Mouse (Mus musculus): ENCODE data around the gene Slc35e3. TPM values are rescaled to one million over a fixed set of nuclear protein-coding genes. Genes with fewer than 3 reads are reported as not detected.

Gene Slc35e3
- polyA plus RNA-seq, 1 experiment from 2014 or later, result 22.2 TPM

DNA sequence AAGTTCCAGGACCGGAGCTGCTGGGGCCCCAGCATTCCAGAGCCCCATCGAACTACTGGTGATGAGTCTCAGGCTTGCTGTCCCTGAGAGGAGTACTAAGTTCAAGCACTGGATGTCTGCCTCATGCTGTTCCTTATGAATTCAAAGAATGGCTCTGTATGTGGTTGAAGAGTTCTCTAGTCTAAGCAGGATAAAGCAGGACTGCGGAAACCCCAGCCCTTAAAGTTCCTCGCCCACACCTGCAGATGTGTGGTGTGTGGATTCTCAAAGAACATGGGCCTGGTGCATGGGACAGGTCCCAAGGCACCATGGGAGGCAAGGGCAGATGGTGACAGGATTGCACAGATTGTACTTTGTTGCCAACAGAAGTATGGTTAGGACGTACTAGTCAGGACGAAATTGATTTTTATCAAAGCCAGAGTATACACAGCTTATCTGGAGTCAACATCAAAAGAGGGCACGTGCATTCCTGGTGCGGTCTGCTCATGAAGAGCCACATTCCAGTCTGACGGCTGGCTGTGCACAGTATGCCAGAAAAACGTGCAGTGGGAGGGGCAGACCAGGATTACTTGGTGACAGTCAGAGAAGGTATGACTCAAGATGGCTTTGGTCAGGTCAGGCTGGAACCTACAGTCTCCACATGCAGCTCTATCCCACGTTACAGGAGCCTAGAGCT, 16.9 kb downstream of the Slc35e3 start:
- H3K36me3 ChIP-seq (replicated peaks; ENCODE audit: control insufficient read depth, insufficient read depth, low read depth, low read length), result no peaks in the 10 kb centered on the region
- 73% methylated on average over 11 of the region's 11 CpGs for WGBS
- no peak for DNase-seq (ENCODE audit: low spot score)
- no peak overlapping the region for H3K27ac ChIP-seq (replicated peaks; ENCODE audit: low read depth, low read length)
- no peak overlapping the region for H3K4me2 ChIP-seq (ENCODE audit: low read depth, low read length)
- H3K9ac ChIP-seq (replicated peaks; ENCODE audit: low read length), result no peak overlapping the region
- H3K4me1 ChIP-seq (ENCODE audit: control insufficient read depth, insufficient read depth, low read length), result no peaks in the 10 kb centered on the region
- no peak for ATAC-seq (replicated peaks; ENCODE audit: insufficient number of reproducible peaks, low FRiP score, low TSS enrichment, low read depth)
- no peaks in the 10 kb centered on the region for H3K27me3 ChIP-seq (ENCODE audit: control insufficient read depth, insufficient read depth, low read length)
- H3K9me3 ChIP-seq (replicated peaks; ENCODE audit: control insufficient read depth, low read length), result no peaks in the 10 kb centered on the region
- no peak overlapping the region for H3K4me3 ChIP-seq (ENCODE audit: low read depth, low read length)

DNA sequence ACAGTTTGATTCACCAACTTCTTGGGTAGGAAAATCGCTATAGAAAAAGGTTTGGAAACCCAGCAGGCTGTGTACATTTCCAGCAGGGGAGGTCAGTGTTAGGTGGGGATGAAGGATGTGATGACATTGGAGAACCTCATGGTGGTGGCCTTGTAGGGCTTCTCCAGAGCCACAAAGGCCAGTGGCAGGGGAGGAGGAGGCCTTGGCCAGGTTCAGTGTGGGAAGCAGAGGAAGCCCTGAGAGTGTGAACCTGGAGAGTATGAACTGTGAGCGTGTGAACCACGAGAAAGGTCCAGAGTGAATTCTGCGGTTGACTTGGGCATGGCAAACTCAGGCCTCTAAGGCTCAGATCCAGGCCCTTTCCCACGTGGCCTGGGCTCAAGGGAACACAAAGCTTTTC, 17.6 kb downstream of the Slc35e3 start:
- H3K9me3 ChIP-seq (replicated peaks; ENCODE audit: control insufficient read depth, low read length), result no peaks in the 10 kb centered on the region
- H3K4me1 ChIP-seq (ENCODE audit: control insufficient read depth, insufficient read depth, low read length), result no peaks in the 10 kb centered on the region
- WGBS, result 81% methylated on average over 5 of the region's 5 CpGs
- no peak overlapping the region for H3K4me3 ChIP-seq (ENCODE audit: low read depth, low read length)
- H3K27ac ChIP-seq (replicated peaks; ENCODE audit: low read depth, low read length), result no peak overlapping the region
- ATAC-seq (replicated peaks; ENCODE audit: insufficient number of reproducible peaks, low FRiP score, low TSS enrichment, low read depth) (no peak), DNase-seq (ENCODE audit: low spot score) (no peak)
- no peak overlapping the region for H3K4me2 ChIP-seq (ENCODE audit: low read depth, low read length)
- no peaks in the 10 kb centered on the region for H3K27me3 ChIP-seq (ENCODE audit: control insufficient read depth, insufficient read depth, low read length)
- H3K9ac ChIP-seq (replicated peaks; ENCODE audit: low read length), result no peak overlapping the region
- H3K36me3 ChIP-seq (replicated peaks; ENCODE audit: control insufficient read depth, insufficient read depth, low read depth, low read length), result no peaks in the 10 kb centered on the region

DNA sequence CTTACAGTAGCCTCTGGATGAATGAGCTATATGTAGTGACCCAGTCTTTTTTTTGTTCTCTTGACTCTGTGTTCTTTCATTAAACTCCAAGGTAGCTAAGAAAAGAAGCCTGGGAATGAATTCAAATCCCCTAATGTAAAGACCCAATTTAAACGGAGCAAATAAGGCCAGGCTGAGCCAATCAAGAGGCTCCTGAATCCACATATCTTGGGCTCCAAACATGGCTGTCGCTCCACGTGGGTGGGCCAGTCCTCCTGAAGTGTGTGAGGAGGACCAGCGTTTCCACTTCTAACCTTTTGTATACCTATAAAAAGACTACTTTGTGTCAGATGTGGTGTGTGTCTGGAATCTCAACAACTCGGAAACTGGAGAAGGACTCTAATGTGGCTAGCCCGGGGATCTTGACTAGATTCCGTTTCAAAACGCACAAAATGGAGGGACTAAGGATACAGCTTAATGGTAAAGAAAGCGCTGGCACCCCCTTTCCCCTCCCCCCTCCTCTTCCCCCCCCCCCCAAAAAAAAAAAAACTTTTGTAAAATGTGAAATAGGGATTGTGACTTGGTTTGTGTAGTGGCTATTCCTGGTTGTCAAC, 18.6 kb downstream of the Slc35e3 start:
- Histone ChIP-seq H3K4me2 (ENCODE audit: low read depth, low read length) (no peak overlapping the region), H3K9ac (replicated peaks; ENCODE audit: low read length) (no peak overlapping the region), H3K27ac (replicated peaks; ENCODE audit: low read depth, low read length) (no peak overlapping the region), H3K27me3 (ENCODE audit: control insufficient read depth, insufficient read depth, low read length) (no peaks in the 10 kb centered on the region), H3K4me3 (ENCODE audit: low read depth, low read length) (no peak overlapping the region), H3K9me3 (replicated peaks; ENCODE audit: control insufficient read depth, low read length) (no peaks in the 10 kb centered on the region), H3K36me3 (replicated peaks; ENCODE audit: control insufficient read depth, insufficient read depth, low read depth, low read length) (no peaks in the 10 kb centered on the region), H3K4me1 (ENCODE audit: control insufficient read depth, insufficient read depth, low read length) (no peaks in the 10 kb centered on the region)
- DNase-seq (ENCODE audit: low spot score) (no peak), ATAC-seq (replicated peaks; ENCODE audit: insufficient number of reproducible peaks, low FRiP score, low TSS enrichment, low read depth) (no peak)
- WGBS, result 83% methylated on average over 9 of the region's 9 CpGs

GRCm38 (mm10) chr10:117726888-117727385, 19.2 kb downstream of the Slc35e3 start:
- no peak overlapping the region for H3K4me2 ChIP-seq (ENCODE audit: low read depth, low read length)
- no peaks in the 10 kb centered on the region for H3K4me1 ChIP-seq (ENCODE audit: control insufficient read depth, insufficient read depth, low read length)
- H3K4me3 ChIP-seq (ENCODE audit: low read depth, low read length), result no peak overlapping the region
- H3K27ac ChIP-seq (replicated peaks; ENCODE audit: low read depth, low read length), result no peak overlapping the region
- no peaks in the 10 kb centered on the region for H3K27me3 ChIP-seq (ENCODE audit: control insufficient read depth, insufficient read depth, low read length)
- no peak overlapping the region for H3K9ac ChIP-seq (replicated peaks; ENCODE audit: low read length)
- WGBS, result 96% methylated on average over 4 of the region's 4 CpGs
- ATAC-seq (replicated peaks; ENCODE audit: insufficient number of reproducible peaks, low FRiP score, low TSS enrichment, low read depth) (no peak), DNase-seq (ENCODE audit: low spot score) (no peak)
- no peaks in the 10 kb centered on the region for H3K36me3 ChIP-seq (replicated peaks; ENCODE audit: control insufficient read depth, insufficient read depth, low read depth, low read length)
- H3K9me3 ChIP-seq (replicated peaks; ENCODE audit: control insufficient read depth, low read length), result no peaks in the 10 kb centered on the region

DNA sequence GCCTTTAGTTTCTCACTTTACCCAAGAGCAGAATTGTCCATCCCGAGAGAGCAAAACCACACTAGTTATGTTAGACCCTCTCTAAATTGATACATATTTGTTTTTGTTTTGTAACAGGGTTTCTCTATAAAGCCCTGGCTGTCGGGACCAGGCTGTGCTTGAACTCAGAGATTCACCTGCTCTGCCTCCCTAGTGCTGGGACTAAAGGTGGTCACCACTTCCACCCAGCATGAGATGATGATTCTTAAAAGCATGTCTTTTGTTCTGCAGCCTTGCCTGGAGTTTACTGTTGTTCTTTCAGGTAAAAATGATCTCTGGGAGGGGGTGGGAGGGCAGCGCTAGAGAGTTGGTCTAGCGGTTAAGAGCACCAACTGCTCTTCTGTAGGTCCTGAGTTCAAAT, 19.8 kb downstream of the Slc35e3 start:
- H3K4me1 ChIP-seq (ENCODE audit: control insufficient read depth, insufficient read depth, low read length), result no peaks in the 10 kb centered on the region
- H3K27ac ChIP-seq (replicated peaks; ENCODE audit: low read depth, low read length), result no peak overlapping the region
- no peaks in the 10 kb centered on the region for H3K9me3 ChIP-seq (replicated peaks; ENCODE audit: control insufficient read depth, low read length)
- ATAC-seq (replicated peaks; ENCODE audit: insufficient number of reproducible peaks, low FRiP score, low TSS enrichment, low read depth) (no peak), DNase-seq (ENCODE audit: low spot score) (no peak)
- H3K27me3 ChIP-seq (ENCODE audit: control insufficient read depth, insufficient read depth, low read length), result no peaks in the 10 kb centered on the region
- H3K4me3 ChIP-seq (ENCODE audit: low read depth, low read length), result no peak overlapping the region
- 93% methylated on average over 4 of the region's 4 CpGs for WGBS
- no peak overlapping the region for H3K4me2 ChIP-seq (ENCODE audit: low read depth, low read length)
- H3K9ac ChIP-seq (replicated peaks; ENCODE audit: low read length), result no peak overlapping the region
- no peaks in the 10 kb centered on the region for H3K36me3 ChIP-seq (replicated peaks; ENCODE audit: control insufficient read depth, insufficient read depth, low read depth, low read length)

- Histone ChIP-seq H3K9ac (replicated peaks; ENCODE audit: low read length) (no peak overlapping the region), H3K27me3 (ENCODE audit: control insufficient read depth, insufficient read depth, low read length) (no peaks in the 10 kb centered on the region), H3K9me3 (replicated peaks; ENCODE audit: control insufficient read depth, low read length) (no peaks in the 10 kb centered on the region), H3K4me3 (ENCODE audit: low read depth, low read length) (no peak overlapping the region), H3K27ac (replicated peaks; ENCODE audit: low read depth, low read length) (no peak overlapping the region), H3K4me1 (ENCODE audit: control insufficient read depth, insufficient read depth, low read length) (no peaks in the 10 kb centered on the region), H3K4me2 (ENCODE audit: low read depth, low read length) (no peak overlapping the region), H3K36me3 (replicated peaks; ENCODE audit: control insufficient read depth, insufficient read depth, low read depth, low read length) (no peaks in the 10 kb centered on the region)
- DNase-seq (ENCODE audit: low spot score) (no peak), ATAC-seq (replicated peaks; ENCODE audit: insufficient number of reproducible peaks, low FRiP score, low TSS enrichment, low read depth) (no peak)
- WGBS, result 73% methylated on average over 7 of the region's 7 CpGs
These were observed 20.5 kb downstream of the Slc35e3 start for GRCm38 (mm10) chr10:117725671-117726070.

DNA sequence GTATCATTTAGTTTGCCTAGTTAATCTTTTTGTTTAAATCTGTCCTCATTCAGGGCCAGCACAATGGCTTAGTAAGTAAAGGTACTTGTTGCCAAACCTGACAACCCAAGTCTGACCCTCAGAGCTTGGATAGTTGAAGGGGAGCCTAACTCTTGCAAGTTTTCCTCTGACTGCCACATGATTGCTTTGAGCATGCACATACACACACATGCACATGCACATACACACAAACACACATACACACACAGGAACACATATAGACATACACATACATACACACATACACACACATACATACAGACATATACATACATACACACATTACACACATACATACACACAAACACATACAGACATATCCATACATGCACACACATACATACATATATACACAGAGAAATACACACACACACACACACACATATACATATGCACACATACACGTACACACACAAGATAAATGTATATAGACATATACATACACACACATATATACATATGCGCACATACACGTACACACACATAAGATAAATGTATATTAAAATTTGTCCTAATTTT, 21.3 kb downstream of the Slc35e3 start:
- Histone ChIP-seq H3K27me3 (ENCODE audit: control insufficient read depth, insufficient read depth, low read length) (no peaks in the 10 kb centered on the region), H3K9me3 (replicated peaks; ENCODE audit: control insufficient read depth, low read length) (no peaks in the 10 kb centered on the region), H3K27ac (replicated peaks; ENCODE audit: low read depth, low read length) (no peak overlapping the region), H3K4me3 (ENCODE audit: low read depth, low read length) (no peak overlapping the region), H3K4me2 (ENCODE audit: low read depth, low read length) (no peak overlapping the region), H3K4me1 (ENCODE audit: control insufficient read depth, insufficient read depth, low read length) (no peaks in the 10 kb centered on the region), H3K36me3 (replicated peaks; ENCODE audit: control insufficient read depth, insufficient read depth, low read depth, low read length) (no peaks in the 10 kb centered on the region), H3K9ac (replicated peaks; ENCODE audit: low read length) (no peak overlapping the region)
- no peak for DNase-seq (ENCODE audit: low spot score)
- 90% methylated on average over 3 of the region's 3 CpGs for WGBS
- no peak for ATAC-seq (replicated peaks; ENCODE audit: insufficient number of reproducible peaks, low FRiP score, low TSS enrichment, low read depth)

GRCm38 (mm10) chr10:117724136-117724718, 21.9 kb downstream of the Slc35e3 start:
- Histone ChIP-seq H3K36me3 (replicated peaks; ENCODE audit: control insufficient read depth, insufficient read depth, low read depth, low read length) (no peaks in the 10 kb centered on the region), H3K27ac (replicated peaks; ENCODE audit: low read depth, low read length) (no peak overlapping the region), H3K4me1 (ENCODE audit: control insufficient read depth, insufficient read depth, low read length) (no peaks in the 10 kb centered on the region), H3K27me3 (ENCODE audit: control insufficient read depth, insufficient read depth, low read length) (no peaks in the 10 kb centered on the region), H3K4me3 (ENCODE audit: low read depth, low read length) (no peak overlapping the region), H3K9ac (replicated peaks; ENCODE audit: low read length) (no peak overlapping the region), H3K9me3 (replicated peaks; ENCODE audit: control insufficient read depth, low read length) (no peaks in the 10 kb centered on the region), H3K4me2 (ENCODE audit: low read depth, low read length) (no peak overlapping the region)
- DNase-seq (ENCODE audit: low spot score) (no peak), ATAC-seq (replicated peaks; ENCODE audit: insufficient number of reproducible peaks, low FRiP score, low TSS enrichment, low read depth) (no peak)
- 79% methylated on average over 5 of the region's 5 CpGs for WGBS

Data from embryonic facial prominence, embryonic 11.5 days (tissue).